In genomic region chr4:137494751-137495500, GRCm38 (mm10) we compare ENCODE assay signal across 8 mouse cellular contexts. TPM values are rescaled to one million over a fixed set of nuclear protein-coding genes. Genes with fewer than 3 reads are reported as not detected.
DNase-seq lines count a peak whose midpoint lies in the region; ATAC-seq and TF ChIP-seq lines count a peak whose summit lies in the region.

No protein-coding gene starts in this region.

- TF ChIP-seq EP300 in heart, postnatal 0 days (IDR thresholded peaks at IDR 0.05; ENCODE audit: low read depth), result 0 out of 2 replicates have a peak, but pooled peaks have one; percentile 24

- peak overlapping the region; percentile 49 for H3K9ac ChIP-seq in lung, embryonic 16.5 days (ENCODE audit: low read length)
- peak overlapping the region; percentile 46 for H3K9ac ChIP-seq in embryonic facial prominence, embryonic 12.5 days
- H3K9ac ChIP-seq in heart, postnatal 0 days (replicated peaks; ENCODE audit: low read depth, low read length), result peak overlapping the region; percentile 53
- no peak overlapping the region for H3K9ac ChIP-seq in liver, embryonic 12.5 days
- peak overlapping the region; percentile 54 for H3K9ac ChIP-seq in stomach, embryonic 16.5 days (ENCODE audit: low read length)

- H3K4me3 ChIP-seq in lung, embryonic 16.5 days (ENCODE audit: low read length), result no peak overlapping the region
- no peak overlapping the region for H3K4me3 ChIP-seq in lung, adult 2 months (replicated peaks; ENCODE audit: extremely low read depth, low read depth, low read length)
- no peak overlapping the region for H3K4me3 ChIP-seq in embryonic facial prominence, embryonic 12.5 days
- H3K4me3 ChIP-seq in heart, postnatal 0 days (ENCODE audit: low read depth, low read length), result no peak overlapping the region
- no peak overlapping the region for H3K4me3 ChIP-seq in liver, embryonic 12.5 days
- H3K4me3 ChIP-seq in stomach, embryonic 16.5 days (replicated peaks; ENCODE audit: low read length), result no peak overlapping the region
- H3K4me3 ChIP-seq in cerebellum, adult 2 months (replicated peaks; ENCODE audit: insufficient read depth, low read depth, low read length), result no peak overlapping the region

- 14% methylated on average over 19 of the region's 19 CpGs for WGBS in lung, embryonic 16.5 days
- 42% methylated on average over 19 of the region's 19 CpGs for WGBS in lung, adult 2 months
- WGBS in embryonic facial prominence, embryonic 12.5 days, result 6% methylated on average over 19 of the region's 19 CpGs
- WGBS in heart, postnatal 0 days, result 10% methylated on average over 19 of the region's 19 CpGs
- 48% methylated on average over 19 of the region's 19 CpGs for WGBS in liver, embryonic 12.5 days (ENCODE audit: insufficient replicate concordance)
- 16% methylated on average over 19 of the region's 19 CpGs for WGBS in stomach, embryonic 16.5 days
- 27% methylated on average over 19 of the region's 19 CpGs for WGBS in cerebellum, adult 2 months

- DNase-seq in lung, adult 2 months, result no peak
- peak; percentile 75 for DNase-seq in heart, postnatal 0 days (ENCODE audit: low spot score)
- DNase-seq in thymus, postnatal 14 days, result no peak
- no peak for DNase-seq in cerebellum, adult 2 months

- H3K27ac ChIP-seq in lung, embryonic 16.5 days (ENCODE audit: low read length), result peak overlapping the region; percentile 90
- H3K27ac ChIP-seq in embryonic facial prominence, embryonic 12.5 days, result peak overlapping the region; percentile 81
- H3K27ac ChIP-seq in heart, postnatal 0 days (ENCODE audit: low read depth), result peak overlapping the region; percentile 95
- peak overlapping the region; percentile 59 for H3K27ac ChIP-seq in liver, embryonic 12.5 days
- peak overlapping the region; percentile 82 for H3K27ac ChIP-seq in stomach, embryonic 16.5 days (ENCODE audit: low read length)
- no peak overlapping the region for H3K27ac ChIP-seq in cerebellum, adult 2 months (ENCODE audit: insufficient read depth, low read length)

- H3K4me2 ChIP-seq in lung, embryonic 16.5 days (ENCODE audit: low read depth, low read length), result 0 out of 2 replicates have a peak overlapping the region, but pooled peaks have one; percentile 3
- no peak overlapping the region for H3K4me2 ChIP-seq in embryonic facial prominence, embryonic 12.5 days (replicated peaks)
- H3K4me2 ChIP-seq in heart, postnatal 0 days (ENCODE audit: low read depth, low read length), result peak overlapping the region; percentile 22; the same call in 1 of the 2 replicates
- H3K4me2 ChIP-seq in liver, embryonic 12.5 days, result no peak overlapping the region
- H3K4me2 ChIP-seq in stomach, embryonic 16.5 days (ENCODE audit: low read depth, low read length), result 0 out of 2 replicates have a peak overlapping the region, but pooled peaks have one; percentile 2

- peaks cover 54% of the 10 kb centered on the region for H3K4me1 ChIP-seq in lung, embryonic 16.5 days (replicated peaks; ENCODE audit: control insufficient read depth, insufficient read depth, low read length)
- H3K4me1 ChIP-seq in lung, adult 2 months (ENCODE audit: control insufficient read depth, insufficient read depth, low read length), result peaks cover 13% of the 10 kb centered on the region
- peaks cover 45% of the 10 kb centered on the region for H3K4me1 ChIP-seq in embryonic facial prominence, embryonic 12.5 days
- H3K4me1 ChIP-seq in heart, postnatal 0 days (ENCODE audit: control insufficient read depth, insufficient read depth), result peaks cover 61% of the 10 kb centered on the region
- H3K4me1 ChIP-seq in liver, embryonic 12.5 days, result peaks cover 45% of the 10 kb centered on the region
- peaks cover 49% of the 10 kb centered on the region for H3K4me1 ChIP-seq in stomach, embryonic 16.5 days (ENCODE audit: control insufficient read depth, insufficient read depth, low read length)
- 0 out of 2 replicates have a peak, but pooled peaks cover 6% of the 10 kb centered on the region for H3K4me1 ChIP-seq in cerebellum, adult 2 months (ENCODE audit: control insufficient read depth, insufficient read depth, low read length)

- no peaks in the 10 kb centered on the region for H3K36me3 ChIP-seq in lung, embryonic 16.5 days (ENCODE audit: control insufficient read depth, insufficient read depth, low read length)
- H3K36me3 ChIP-seq in embryonic facial prominence, embryonic 12.5 days, result no peaks in the 10 kb centered on the region
- no peaks in the 10 kb centered on the region; the same call in 1 of the 2 replicates for H3K36me3 ChIP-seq in heart, postnatal 0 days (replicated peaks; ENCODE audit: control insufficient read depth, insufficient read depth, low read length)
- H3K36me3 ChIP-seq in liver, embryonic 12.5 days, result no peaks in the 10 kb centered on the region
- no peaks in the 10 kb centered on the region for H3K36me3 ChIP-seq in stomach, embryonic 16.5 days (ENCODE audit: control insufficient read depth, insufficient read depth, low read length)

- TF ChIP-seq POLR2A in lung, adult 2 months (IDR thresholded peaks at IDR 0.05; ENCODE audit: borderline replicate concordance, extremely low read depth, low read depth, low read length), result no peak
- TF ChIP-seq POLR2A in cerebellum, adult 2 months (IDR thresholded peaks at IDR 0.05; ENCODE audit: borderline replicate concordance, insufficient read depth, low read length), result no peak

- H3K27me3 ChIP-seq in lung, embryonic 16.5 days (ENCODE audit: control insufficient read depth, insufficient read depth, low read depth, low read length), result no peaks in the 10 kb centered on the region
- no peaks in the 10 kb centered on the region for H3K27me3 ChIP-seq in embryonic facial prominence, embryonic 12.5 days
- H3K27me3 ChIP-seq in heart, postnatal 0 days (ENCODE audit: control insufficient read depth, insufficient read depth, low read length), result no peaks in the 10 kb centered on the region
- no peaks in the 10 kb centered on the region for H3K27me3 ChIP-seq in liver, embryonic 12.5 days (replicated peaks)
- H3K27me3 ChIP-seq in stomach, embryonic 16.5 days (ENCODE audit: control insufficient read depth, insufficient read depth, low read length), result no peaks in the 10 kb centered on the region
- H3K27me3 ChIP-seq in cerebellum, adult 2 months (ENCODE audit: control insufficient read depth, insufficient read depth, low read length), result no peaks in the 10 kb centered on the region

- ATAC-seq in lung, embryonic 16.5 days (ENCODE audit: low read depth), result peak; percentile 56
- peak; percentile 52 for ATAC-seq in embryonic facial prominence, embryonic 12.5 days (ENCODE audit: insufficient number of reproducible peaks, insufficient read depth, low FRiP score, low TSS enrichment)
- peak; percentile 58 for ATAC-seq in heart, postnatal 0 days (ENCODE audit: insufficient read depth, low read depth)
- ATAC-seq in liver, embryonic 12.5 days, result no peak
- peak; percentile 12; the same call in 1 of the 2 replicates for ATAC-seq in stomach, embryonic 16.5 days (ENCODE audit: insufficient read depth, low FRiP score)

- no peaks in the 10 kb centered on the region for H3K9me3 ChIP-seq in lung, embryonic 16.5 days (ENCODE audit: control insufficient read depth, low read length)
- no peaks in the 10 kb centered on the region for H3K9me3 ChIP-seq in embryonic facial prominence, embryonic 12.5 days
- H3K9me3 ChIP-seq in heart, postnatal 0 days (replicated peaks; ENCODE audit: control insufficient read depth, low read length), result no peaks in the 10 kb centered on the region
- no peaks in the 10 kb centered on the region for H3K9me3 ChIP-seq in liver, embryonic 12.5 days (replicated peaks)
- no peaks in the 10 kb centered on the region for H3K9me3 ChIP-seq in stomach, embryonic 16.5 days (replicated peaks; ENCODE audit: control insufficient read depth, low read length)

- TF ChIP-seq CTCF in lung, adult 2 months (IDR thresholded peaks at IDR 0.05; ENCODE audit: insufficient read depth, low read length), result no peak
- TF ChIP-seq CTCF in heart, postnatal 0 days (IDR thresholded peaks at IDR 0.05; ENCODE audit: low read depth), result no peak
- TF ChIP-seq CTCF in cerebellum, adult 2 months (IDR thresholded peaks at IDR 0.05; ENCODE audit: borderline replicate concordance, insufficient read depth, low read depth, low read length), result no peak

RNA-seq across cellular contexts. Expression of gene Hspg2, which starts 26.4 kb away (rescaled TPM):
- 34.7 and 35.2 TPM in 2 replicates for polyA plus RNA-seq in lung, embryonic 16.5 days (2015; fragmentation: Nextera tagmentation; extraction: Ambion mirVana)
- 67.8 and 76.2 TPM in 2 replicates for polyA plus RNA-seq in lung, adult 2 months (2012; rRNA removed)
- polyA plus RNA-seq in embryonic facial prominence, embryonic 12.5 days (2016; fragmentation: Nextera tagmentation; extraction: Ambion mirVana), result 19.0 and 19.7 TPM in 2 replicates
- total RNA-seq in heart, postnatal 0 days (2014; rRNA removed; ENCODE audit: low replicate concordance), result 473 and 516 TPM in 2 replicates
- polyA plus RNA-seq in heart, postnatal 0 days (2015; fragmentation: Nextera tagmentation; extraction: Ambion mirVana), result 41.2 and 42.4 TPM in 2 replicates
- polyA plus RNA-seq in liver, embryonic 12.5 days (2016; fragmentation: Nextera tagmentation; extraction: Ambion mirVana), result 6.4 and 7.3 TPM in 2 replicates
- 29.5 and 31.7 TPM in 2 replicates for polyA plus RNA-seq in stomach, embryonic 16.5 days (2015; fragmentation: Nextera tagmentation; extraction: Ambion mirVana)
- 2.8 and 3.1 TPM in 2 replicates for polyA plus RNA-seq in cerebellum, adult 2 months (2012; rRNA removed)

RNA-seq across cellular contexts. Expression of gene 1700013G24Rik, which starts 41.8 kb away (rescaled TPM):
- polyA plus RNA-seq in lung, embryonic 16.5 days (2015; fragmentation: Nextera tagmentation; extraction: Ambion mirVana), result not detected in 2 replicates
- 0.15 TPM in 1 of 2 replicates, not detected in the other for polyA plus RNA-seq in lung, adult 2 months (2012; rRNA removed)
- not detected in 2 replicates for polyA plus RNA-seq in embryonic facial prominence, embryonic 12.5 days (2016; fragmentation: Nextera tagmentation; extraction: Ambion mirVana)
- not detected in 2 replicates for total RNA-seq in heart, postnatal 0 days (2014; rRNA removed; ENCODE audit: low replicate concordance)
- not detected in 2 replicates for polyA plus RNA-seq in heart, postnatal 0 days (2015; fragmentation: Nextera tagmentation; extraction: Ambion mirVana)
- not detected in 2 replicates for polyA plus RNA-seq in liver, embryonic 12.5 days (2016; fragmentation: Nextera tagmentation; extraction: Ambion mirVana)
- not detected in 2 replicates for polyA plus RNA-seq in stomach, embryonic 16.5 days (2015; fragmentation: Nextera tagmentation; extraction: Ambion mirVana)
- not detected in 2 replicates for polyA plus RNA-seq in cerebellum, adult 2 months (2012; rRNA removed)

Comparison
In these comparisons a context has a peak if more than half of its experiments do, and no peak if none do; other contexts are left out.
1. H3K4me2 ChIP-seq: peak in lung, embryonic 16.5 days (single experiment), heart, postnatal 0 days (single experiment) and stomach, embryonic 16.5 days (single experiment); none in embryonic facial prominence, embryonic 12.5 days (single experiment) and liver, embryonic 12.5 days (single experiment).